Mouse (Mus musculus): Measurements from ENCODE around the gene Clcnkb.

The Clcnkb gene

GRCm38 (mm10) chr4:141432666-141433065, 16.9 kb upstream of the Clcnkb start:
- DNase-seq, result no peak

- peak; percentile 69 for DNase-seq
Measured at GRCm38 (mm10) chr4:141430997-141431396, 15.2 kb upstream of the Clcnkb start.

- no peak for DNase-seq
Measured at GRCm38 (mm10) chr4:141429847-141430246, 14.0 kb upstream of the Clcnkb start.

GRCm38 (mm10) chr4:141429381-141429780, 13.6 kb upstream of the Clcnkb start:
- no peak for DNase-seq

GRCm38 (mm10) chr4:141427921-141428320, 12.1 kb upstream of the Clcnkb start:
- DNase-seq, result no peak

- no peak for DNase-seq
Measured at GRCm38 (mm10) chr4:141426796-141427745, 11.3 kb upstream of the Clcnkb start.

GRCm38 (mm10) chr4:141425484-141426479, 10.0 kb upstream of the Clcnkb start:
- DNase-seq, result no peak

GRCm38 (mm10) chr4:141423691-141424431, 8.0 kb upstream of the Clcnkb start:
- no peak for DNase-seq

- no peak for DNase-seq
Measured at GRCm38 (mm10) chr4:141423288-141423687, 7.5 kb upstream of the Clcnkb start.

- DNase-seq, result no peak
Measured at GRCm38 (mm10) chr4:141422841-141423240, 7.0 kb upstream of the Clcnkb start.

GRCm38 (mm10) chr4:141421423-141421822, 5.6 kb upstream of the Clcnkb start:
- no peak for DNase-seq

GRCm38 (mm10) chr4:141420886-141421285, 5.1 kb upstream of the Clcnkb start:
- DNase-seq, result no peak

- no peak for DNase-seq
Measured at GRCm38 (mm10) chr4:141420192-141420829, 4.5 kb upstream of the Clcnkb start, which contains the start of gene Hspb7. Gene Hspb7 (plus strand): TSS chr4:141420779.

GRCm38 (mm10) chr4:141419398-141420191, 3.8 kb upstream of the Clcnkb start:
- DNase-seq, result no peak

- no peak for DNase-seq
Measured at GRCm38 (mm10) chr4:141411430-141411992, 4.3 kb downstream of the Clcnkb start.

- no peak for DNase-seq
Measured at GRCm38 (mm10) chr4:141408577-141408976, 7.2 kb downstream of the Clcnkb start.

- no peak for DNase-seq
Measured at GRCm38 (mm10) chr4:141406516-141407299, 9.1 kb downstream of the Clcnkb start.

GRCm38 (mm10) chr4:141405314-141405622, 10.5 kb downstream of the Clcnkb start:
- DNase-seq, result no peak

GRCm38 (mm10) chr4:141404518-141405313, 11.1 kb downstream of the Clcnkb start:
- peak; percentile 79 for DNase-seq

Data from cerebellum, adult 11 months (tissue).